Mouse (Mus musculus) urinary bladder, postnatal 25 days (tissue): ENCODE data around the gene Myo18b.

Experiments
- DNase-seq: peaks from one replicate; pipeline ENCODE4 v3.0.0; 2022; ENCODE audit warnings: low spot score

Gene Myo18b

GRCm38 (mm10) chr5:112895674-112896654 lies at the start of gene Myo18b:
TSS of gene Myo18b (minus strand) at chr5:112896362.
- DNase-seq: no peak

DNA sequence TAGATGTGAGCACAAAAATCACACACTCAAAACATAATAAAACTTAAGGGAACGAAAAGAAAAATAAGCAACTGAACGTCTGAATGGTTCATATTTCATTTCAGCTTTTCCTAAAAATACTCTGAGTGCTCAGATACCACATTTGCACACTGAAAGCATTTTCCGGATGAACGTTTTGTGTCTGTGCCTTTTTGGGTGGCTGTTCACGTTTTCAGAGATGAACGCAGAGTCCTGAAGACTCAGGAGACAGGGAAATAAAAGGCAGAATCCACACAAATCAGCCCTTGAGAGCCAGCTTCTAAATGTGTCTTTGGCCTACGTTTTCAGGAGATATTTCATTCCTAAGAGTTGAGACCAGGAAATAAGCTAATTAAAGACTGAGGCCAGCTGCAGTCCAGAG lies 49.8 kb upstream of the Myo18b start:
- DNase-seq: no peak

- no peak for DNase-seq
Observed at GRCm38 (mm10) chr5:112942244-112942643, 46.1 kb upstream of the Myo18b start.

- DNase-seq: no peak
Observed at GRCm38 (mm10) chr5:112941001-112941400, 44.8 kb upstream of the Myo18b start.

DNA sequence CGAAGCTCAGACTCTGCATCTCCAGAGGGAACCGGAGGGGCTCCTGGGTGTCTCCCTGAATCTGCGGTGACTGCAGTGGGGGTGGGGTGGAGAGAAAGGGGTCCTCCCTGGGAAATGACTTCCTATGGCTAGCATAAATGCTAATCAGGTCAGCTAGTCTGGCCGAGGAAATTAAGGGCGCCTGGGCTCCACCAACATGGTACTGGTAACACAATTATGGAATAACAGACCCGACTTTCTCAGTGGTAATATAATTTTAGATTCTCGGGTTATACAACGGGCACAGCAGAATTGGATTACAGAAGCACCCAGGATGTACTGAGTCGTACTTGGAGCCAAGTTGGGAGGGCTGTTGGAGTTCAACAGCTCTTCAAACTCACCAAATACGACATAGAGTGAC lies 40.5 kb upstream of the Myo18b start:
- DNase-seq: no peak

DNA sequence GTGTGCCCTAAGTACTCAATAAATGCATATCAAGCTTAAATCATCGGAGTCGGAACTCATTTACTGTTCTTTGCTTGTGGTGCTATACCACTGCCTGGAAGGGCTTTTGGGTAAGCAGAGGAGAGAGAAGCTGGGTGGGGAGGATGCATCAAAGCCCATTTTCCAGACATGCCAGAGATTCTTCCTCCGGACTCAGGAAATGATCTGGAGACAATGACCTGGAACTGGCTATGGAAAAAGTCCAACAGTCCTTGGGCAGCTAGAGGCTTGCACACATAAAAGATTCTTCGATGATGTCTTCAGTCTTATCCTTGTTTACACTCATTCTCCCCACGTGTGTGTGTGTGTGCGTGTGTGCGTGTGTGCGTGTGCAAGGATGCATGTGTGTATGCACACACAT lies 39.3 kb upstream of the Myo18b start:
- DNase-seq: no peak

DNA sequence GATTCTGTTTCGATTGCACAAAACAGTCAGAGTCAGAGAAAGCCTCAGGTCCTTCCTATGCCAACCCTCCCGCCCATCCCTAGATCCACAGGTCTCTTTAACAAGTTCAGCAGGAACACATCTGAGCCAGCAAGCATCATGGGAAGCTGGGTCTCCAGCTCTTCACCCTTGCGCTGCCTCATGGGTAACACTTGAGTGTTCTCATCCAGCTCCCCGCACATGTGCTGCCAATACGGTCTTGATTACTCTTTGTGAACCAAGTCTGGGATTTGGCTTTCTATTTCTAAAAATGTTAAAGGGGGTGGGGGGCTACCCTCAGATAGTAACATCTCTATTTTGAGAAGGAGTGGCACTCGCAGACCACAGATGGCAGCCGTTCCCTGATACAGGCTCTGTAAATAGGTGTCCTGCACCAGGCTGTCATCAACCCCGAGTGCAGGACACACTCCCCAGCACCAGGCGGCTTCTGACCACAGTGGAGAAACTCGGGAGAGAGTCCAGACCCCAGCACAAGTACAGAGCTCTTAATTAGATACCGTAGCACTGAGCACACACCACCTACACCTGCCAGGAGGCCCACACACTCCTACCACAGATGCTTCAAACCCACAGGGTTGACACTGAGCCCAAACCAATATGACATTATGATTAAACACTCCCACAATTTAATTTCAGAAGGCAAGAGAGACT lies 36.9 kb upstream of the Myo18b start:
- no peak for DNase-seq

DNA sequence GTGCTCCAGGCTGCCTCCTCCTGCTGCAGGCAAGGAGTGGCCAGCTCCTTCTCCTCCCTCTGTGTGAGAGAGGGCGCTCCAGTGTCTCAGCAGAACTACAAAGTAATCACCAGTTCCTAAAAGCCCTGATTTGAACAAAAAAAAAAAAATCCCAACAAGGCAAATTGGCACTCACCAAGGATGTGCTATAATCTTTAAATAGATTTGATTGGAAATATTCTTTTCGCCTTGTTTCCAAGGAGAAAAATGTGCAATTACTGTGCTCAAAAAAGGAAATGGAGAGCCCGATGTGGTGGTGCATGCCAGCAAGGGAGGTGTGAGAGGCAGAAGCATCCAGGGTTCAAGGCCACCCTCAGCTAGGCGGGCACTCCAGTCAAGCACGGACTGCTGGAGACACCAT lies 35.7 kb upstream of the Myo18b start:
- DNase-seq: no peak

- DNase-seq: no peak
Observed at GRCm38 (mm10) chr5:112928201-112928881, 32.2 kb upstream of the Myo18b start.

GRCm38 (mm10) chr5:112925422-112925821 lies 29.3 kb upstream of the Myo18b start:
- no peak for DNase-seq

DNA sequence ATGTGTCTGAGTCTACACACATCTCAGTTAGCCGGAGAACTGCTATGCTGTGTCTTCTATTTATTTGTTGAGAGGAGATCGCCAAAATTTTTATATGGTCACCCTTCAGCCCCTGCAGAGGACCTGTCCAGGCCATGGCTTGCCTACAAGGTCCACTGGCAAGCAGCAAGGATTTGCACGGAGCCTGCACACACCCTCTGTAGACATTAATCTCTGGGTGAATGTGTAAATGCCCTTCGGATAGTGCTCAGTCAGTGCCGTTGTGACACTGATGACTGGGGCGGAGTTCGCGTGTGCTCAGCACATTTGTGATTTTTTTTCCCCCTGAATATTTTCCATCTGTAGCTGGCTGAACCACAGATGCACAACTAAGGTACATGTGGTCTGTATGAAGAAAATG lies 28.6 kb upstream of the Myo18b start:
- no peak for DNase-seq

DNA sequence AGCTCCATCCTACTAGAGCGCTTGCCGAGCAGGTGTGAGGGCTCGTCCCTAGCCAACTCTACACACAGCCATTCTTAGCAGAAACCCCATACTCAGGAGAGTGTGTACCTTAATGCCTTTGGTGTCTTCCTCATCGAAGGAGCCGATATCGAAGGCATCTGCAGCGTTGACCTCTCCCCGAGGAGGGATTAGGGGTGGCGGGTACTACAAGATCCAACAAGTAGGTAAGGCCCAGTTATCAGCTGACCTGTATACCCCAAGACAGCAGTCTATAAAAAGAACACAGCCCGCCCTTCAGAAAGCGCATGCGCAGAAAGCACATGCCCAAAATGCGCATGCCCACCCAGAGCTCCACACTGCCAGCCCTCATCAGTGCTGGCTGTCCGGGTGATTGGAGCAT lies 27.7 kb upstream of the Myo18b start:
- DNase-seq: no peak

DNA sequence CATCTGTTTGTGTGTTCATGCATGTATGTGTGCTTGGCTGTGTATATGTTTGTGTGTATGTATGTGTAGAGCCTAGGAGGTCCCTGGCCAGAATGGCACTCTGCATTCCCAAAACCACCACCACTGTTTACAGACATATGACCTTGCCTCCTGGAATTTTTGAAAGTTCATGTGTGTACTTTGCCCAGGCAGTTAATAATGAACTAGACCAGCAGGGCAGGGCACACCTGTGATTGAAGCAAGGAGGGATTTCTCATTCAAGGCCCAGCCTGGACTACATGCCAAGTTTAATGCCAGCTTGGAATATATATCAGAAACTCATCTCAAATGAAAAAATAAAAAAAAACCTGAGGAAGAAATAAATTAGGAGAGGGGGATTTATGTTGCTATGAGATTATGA lies 25.8 kb upstream of the Myo18b start:
- DNase-seq: no peak

GRCm38 (mm10) chr5:112910381-112910780 lies 14.2 kb upstream of the Myo18b start:
- no peak for DNase-seq

DNA sequence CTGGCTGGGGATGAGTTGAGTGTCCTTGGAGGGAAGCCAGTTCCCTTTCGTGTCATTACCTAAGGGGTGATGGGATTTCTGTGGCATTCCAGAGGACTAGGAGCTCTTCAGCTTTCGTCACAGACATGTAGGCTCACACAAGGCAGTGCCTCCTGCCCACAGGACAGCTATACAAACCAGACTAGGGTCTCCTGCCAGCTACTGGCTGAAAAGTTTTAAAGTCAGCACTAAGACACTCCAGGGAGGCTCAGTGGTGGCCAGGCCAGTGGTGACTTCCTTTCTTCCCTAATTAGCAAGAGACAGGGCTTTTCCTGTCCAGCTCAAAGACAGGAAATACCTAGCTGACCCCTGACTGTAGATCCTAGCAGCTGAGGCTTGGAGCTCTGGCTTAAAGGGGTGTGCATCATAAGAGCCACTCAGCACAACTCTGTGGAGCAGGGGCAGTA lies 12.0 kb upstream of the Myo18b start:
- DNase-seq: no peak

- DNase-seq: no peak
Observed at GRCm38 (mm10) chr5:112907504-112907903, 11.3 kb upstream of the Myo18b start.

- DNase-seq: no peak
Observed at GRCm38 (mm10) chr5:112893462-112894060, 2.6 kb downstream of the Myo18b start.

GRCm38 (mm10) chr5:112892411-112892810 lies 3.8 kb downstream of the Myo18b start:
- no peak for DNase-seq

GRCm38 (mm10) chr5:112888651-112889050 lies 7.5 kb downstream of the Myo18b start:
- DNase-seq: no peak

DNA sequence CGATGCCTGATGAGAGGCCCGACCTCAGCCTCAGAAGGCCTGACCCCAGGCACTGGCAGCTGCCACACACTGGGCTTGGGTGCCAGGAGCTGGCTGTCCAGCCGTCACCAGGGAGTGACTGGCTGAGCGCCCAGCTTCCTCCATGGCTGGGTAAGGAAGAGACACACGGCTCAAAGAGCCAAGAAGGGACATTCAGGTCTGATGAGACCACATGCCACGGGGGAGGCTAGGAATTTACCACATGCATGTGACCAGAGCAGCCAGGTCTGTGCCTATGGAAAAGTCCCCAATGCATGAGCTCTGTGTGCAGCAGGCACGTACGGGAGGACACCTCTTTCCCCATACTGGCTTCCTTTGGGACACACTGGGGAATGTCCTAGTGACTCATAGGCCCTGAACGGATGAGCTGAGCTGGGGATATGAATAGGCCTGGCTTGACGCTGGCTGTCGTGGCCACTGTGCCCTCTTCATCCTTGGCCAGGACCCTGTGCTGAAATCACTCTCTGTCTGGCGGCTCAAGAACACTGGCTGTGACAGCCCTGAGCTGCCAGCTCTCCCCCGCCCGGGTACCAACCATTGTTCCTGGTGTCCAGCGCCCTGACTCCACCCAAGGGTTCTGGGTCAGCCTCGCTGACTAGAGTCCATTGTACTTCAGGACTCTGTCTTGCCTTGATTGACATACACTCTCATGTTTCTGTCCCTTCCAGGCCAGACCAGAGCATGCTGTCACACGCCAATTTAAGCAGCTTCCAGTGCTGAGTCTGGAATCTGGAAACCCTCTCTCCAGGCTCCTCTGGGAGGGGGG lies 9.3 kb downstream of the Myo18b start:
- no peak for DNase-seq

GRCm38 (mm10) chr5:112877391-112878115 lies 18.6 kb downstream of the Myo18b start:
- no peak for DNase-seq
